Mouse (Mus musculus) liver, embryonic 13.5 days (tissue): ENCODE data around the gene Tnrc6c. TPM values are rescaled to one million over a fixed set of nuclear protein-coding genes. Genes with fewer than 3 reads are reported as not detected.

Experiments used
- ATAC-seq: fragments of 200-750 bp; cut with Nextera tagmentation; 2 replicates; pipeline ENCODE4 v1.8.0; 2017; ENCODE audit warnings: low read depth, mild to moderate bottlenecking, moderate number of reproducible peaks, moderate library complexity
- DNase-seq: peaks from one replicate; pipeline ENCODE4 v3.0.0; 2022
- H3K27ac ChIP-seq: fragments of 300-500 bp; sonication (generic); 2 replicates; pipeline ENCODE4 v1.5.1; 2015; ENCODE audit warnings: moderate library complexity, mild to moderate bottlenecking, inconsistent platforms
- H3K27me3 ChIP-seq: fragments of 300-500 bp; sonication (generic); 2 replicates; pipeline ENCODE4 v1.6.1; 2015; ENCODE audit warnings: mild to moderate bottlenecking, inconsistent platforms
- H3K36me3 ChIP-seq: fragments of 300-500 bp; sonication (generic); 2 replicates; pipeline ENCODE4 v1.6.1; 2015; ENCODE audit warnings: mild to moderate bottlenecking, inconsistent platforms
- H3K4me1 ChIP-seq: fragments of 300-500 bp; sonication (generic); replicated peaks from 2 replicates; pipeline ENCODE4 v1.6.1; 2015; ENCODE audit warnings: inconsistent platforms
- H3K4me2 ChIP-seq: fragments of 300-500 bp; sonication (generic); 2 replicates; pipeline ENCODE4 v1.6.1; 2015; ENCODE audit warnings: inconsistent platforms, mild to moderate bottlenecking, moderate library complexity
- H3K4me3 ChIP-seq: fragments of 300-500 bp; sonication (generic); replicated peaks from 2 replicates; pipeline ENCODE4 v1.5.1; 2015; ENCODE audit warnings: mild to moderate bottlenecking, inconsistent platforms
- H3K9ac ChIP-seq: fragments of 300-500 bp; sonication (generic); 2 replicates; pipeline ENCODE4 v1.6.1; 2015; ENCODE audit warnings: mild to moderate bottlenecking, inconsistent platforms
- H3K9me3 ChIP-seq: fragments of 300-500 bp; sonication (generic); replicated peaks from 2 replicates; pipeline ENCODE4 v1.6.1; 2016; ENCODE audit warnings: inconsistent platforms
- WGBS: fragments of 180-500 bp; shearing (Covaris S2); methylation state at CpG from one replicate; pipeline ENCODE4 v1.1.7; 2015; ENCODE audit not compliant: insufficient replicate concordance; 5-methylcytosine and 5-hydroxymethylcytosine counted together
- polyA plus RNA-seq: library from polyadenylated mRNA; unstranded; fragments of >200 nt; fragmentation: Nextera tagmentation; extraction: Ambion mirVana; gene quantifications from 2 replicates; pipeline ENCODE4 v1.2.1, GENCODE M21; 2015

Tnrc6c gene
- polyA plus RNA-seq, 1 experiment from 2014 or later = 2.8 TPM

GRCm38 (mm10) chr11:117678155-117678554 is 24.1 kb downstream of the Tnrc6c start:
- Histone ChIP-seq H3K27me3 (no peaks in the 10 kb centered on the region), H3K27ac (no peak overlapping the region), H3K9ac (no peak overlapping the region), H3K4me1 (0 out of 2 replicates have a peak, but pooled peaks cover 6% of the 10 kb centered on the region), H3K9me3 (no peaks in the 10 kb centered on the region), H3K4me2 (no peak overlapping the region), H3K4me3 (no peak overlapping the region), H3K36me3 (peaks cover 4% of the 10 kb centered on the region; the same call in 1 of the 2 replicates)
- ATAC-seq (no peak), DNase-seq (no peak)
- 80% methylated on average over 4 of the region's 4 CpGs for WGBS

- Histone ChIP-seq H3K9ac (no peak overlapping the region), H3K36me3 (no peaks in the 10 kb centered on the region), H3K27ac (no peak overlapping the region), H3K4me1 (0 out of 2 replicates have a peak, but pooled peaks cover 6% of the 10 kb centered on the region), H3K9me3 (no peaks in the 10 kb centered on the region), H3K4me3 (no peak overlapping the region), H3K27me3 (no peaks in the 10 kb centered on the region), H3K4me2 (no peak overlapping the region)
- WGBS = 32% methylated on average over 2 of the region's 2 CpGs
- DNase-seq (no peak), ATAC-seq (no peak)
Observed at GRCm38 (mm10) chr11:117678740-117679139, 24.7 kb downstream of the Tnrc6c start.

GRCm38 (mm10) chr11:117684640-117685039 is 30.6 kb downstream of the Tnrc6c start:
- DNase-seq (no peak), ATAC-seq (no peak)
- Histone ChIP-seq H3K9ac (no peak overlapping the region), H3K4me1 (peaks cover 35% of the 10 kb centered on the region), H3K36me3 (no peaks in the 10 kb centered on the region), H3K27ac (no peak overlapping the region), H3K4me3 (no peak overlapping the region), H3K4me2 (no peak overlapping the region), H3K9me3 (no peaks in the 10 kb centered on the region), H3K27me3 (no peaks in the 10 kb centered on the region)
- WGBS = 62% methylated on average over 5 of the region's 5 CpGs

GRCm38 (mm10) chr11:117685461-117685860 is 31.4 kb downstream of the Tnrc6c start:
- DNase-seq (no peak), ATAC-seq (no peak)
- Histone ChIP-seq H3K4me2 (no peak overlapping the region), H3K4me3 (no peak overlapping the region), H3K27me3 (no peaks in the 10 kb centered on the region), H3K9me3 (no peaks in the 10 kb centered on the region), H3K27ac (no peak overlapping the region), H3K9ac (no peak overlapping the region), H3K36me3 (no peaks in the 10 kb centered on the region), H3K4me1 (peaks cover 35% of the 10 kb centered on the region)
- WGBS = 50% methylated on average over 3 of the region's 3 CpGs

- H3K4me2 ChIP-seq = no peak overlapping the region
- 57% methylated on average over 8 of the region's 8 CpGs for WGBS
Observed at GRCm38 (mm10) chr11:117686021-117686420, 31.9 kb downstream of the Tnrc6c start.

GRCm38 (mm10) chr11:117688603-117689002 is 34.5 kb downstream of the Tnrc6c start:
- Histone ChIP-seq H3K4me2 (no peak overlapping the region), H3K4me3 (no peak overlapping the region), H3K27ac (no peak overlapping the region), H3K9ac (no peak overlapping the region), H3K36me3 (no peaks in the 10 kb centered on the region), H3K9me3 (no peaks in the 10 kb centered on the region), H3K4me1 (peaks cover 43% of the 10 kb centered on the region), H3K27me3 (no peaks in the 10 kb centered on the region)
- 66% methylated on average over 2 of the region's 2 CpGs for WGBS
- no peak for ATAC-seq
- no peak for DNase-seq

More at GRCm38 (mm10) chr11:117686021-117686420, 31.9 kb downstream of the Tnrc6c start:
- Histone ChIP-seq H3K9me3 (no peaks in the 10 kb centered on the region), H3K36me3 (no peaks in the 10 kb centered on the region), H3K4me1 (peaks cover 35% of the 10 kb centered on the region), H3K9ac (no peak overlapping the region), H3K4me3 (no peak overlapping the region), H3K27ac (no peak overlapping the region), H3K27me3 (no peaks in the 10 kb centered on the region)
- DNase-seq = no peak
- 0 out of 2 replicates have a peak, but pooled peaks have one; percentile 47 for ATAC-seq

GRCm38 (mm10) chr11:117691311-117691710 is 37.2 kb downstream of the Tnrc6c start:
- Histone ChIP-seq H3K4me3 (no peak overlapping the region), H3K27ac (no peak overlapping the region), H3K4me2 (no peak overlapping the region), H3K27me3 (no peaks in the 10 kb centered on the region), H3K36me3 (no peaks in the 10 kb centered on the region), H3K4me1 (peaks cover 32% of the 10 kb centered on the region), H3K9ac (no peak overlapping the region), H3K9me3 (no peaks in the 10 kb centered on the region)
- ATAC-seq (no peak), DNase-seq (no peak)

GRCm38 (mm10) chr11:117694050-117694449 is 40.0 kb downstream of the Tnrc6c start:
- DNase-seq (no peak), ATAC-seq (no peak)
- H3K27ac ChIP-seq = no peak overlapping the region
- no peaks in the 10 kb centered on the region for H3K9me3 ChIP-seq
- 61% methylated on average over 5 of the region's 5 CpGs for WGBS
- H3K36me3 ChIP-seq = no peaks in the 10 kb centered on the region
- no peaks in the 10 kb centered on the region for H3K27me3 ChIP-seq
- H3K4me3 ChIP-seq = no peak overlapping the region
- H3K4me2 ChIP-seq = no peak overlapping the region
- peaks cover 30% of the 10 kb centered on the region for H3K4me1 ChIP-seq
- no peak overlapping the region for H3K9ac ChIP-seq

GRCm38 (mm10) chr11:117696585-117696984 is 42.5 kb downstream of the Tnrc6c start:
- no peak overlapping the region for H3K4me3 ChIP-seq
- H3K4me1 ChIP-seq = peaks cover 30% of the 10 kb centered on the region
- 42% methylated on average over 6 of the region's 6 CpGs for WGBS
- DNase-seq (no peak), ATAC-seq (no peak)
- no peak overlapping the region for H3K4me2 ChIP-seq
- H3K27me3 ChIP-seq = no peaks in the 10 kb centered on the region
- H3K9me3 ChIP-seq = no peaks in the 10 kb centered on the region
- H3K36me3 ChIP-seq = 0 out of 2 replicates have a peak, but pooled peaks cover 2% of the 10 kb centered on the region
- no peak overlapping the region for H3K9ac ChIP-seq
- peak overlapping the region; percentile 3; the same call in 1 of the 2 replicates for H3K27ac ChIP-seq

- no peaks in the 10 kb centered on the region for H3K27me3 ChIP-seq
- DNase-seq (no peak), ATAC-seq (no peak)
- H3K27ac ChIP-seq = no peak overlapping the region
- H3K9ac ChIP-seq = no peak overlapping the region
- H3K4me2 ChIP-seq = no peak overlapping the region
- H3K4me1 ChIP-seq = peaks cover 17% of the 10 kb centered on the region
- H3K4me3 ChIP-seq = no peak overlapping the region
- H3K9me3 ChIP-seq = no peaks in the 10 kb centered on the region
- H3K36me3 ChIP-seq = peaks cover 15% of the 10 kb centered on the region; the same call in 1 of the 2 replicates
- 82% methylated on average over 4 of the region's 4 CpGs for WGBS
Observed at GRCm38 (mm10) chr11:117700871-117701270, 46.8 kb downstream of the Tnrc6c start.

- peaks cover 15% of the 10 kb centered on the region; the same call in 1 of the 2 replicates for H3K36me3 ChIP-seq
- 0 out of 2 replicates have a peak, but pooled peaks cover 4% of the 10 kb centered on the region for H3K4me1 ChIP-seq
- DNase-seq (no peak), ATAC-seq (no peak)
- H3K9ac ChIP-seq = no peak overlapping the region
- no peak overlapping the region for H3K4me2 ChIP-seq
- no peaks in the 10 kb centered on the region for H3K27me3 ChIP-seq
- no peak overlapping the region for H3K4me3 ChIP-seq
- H3K9me3 ChIP-seq = no peaks in the 10 kb centered on the region
- H3K27ac ChIP-seq = no peak overlapping the region
- WGBS = 80% methylated on average over 2 of the region's 2 CpGs
Observed at GRCm38 (mm10) chr11:117706267-117706666, 52.2 kb downstream of the Tnrc6c start.

GRCm38 (mm10) chr11:117707238-117707637 is 53.1 kb downstream of the Tnrc6c start:
- DNase-seq (no peak), ATAC-seq (no peak)
- no peak overlapping the region for H3K4me2 ChIP-seq
- peaks cover 13% of the 10 kb centered on the region; the same call in 1 of the 2 replicates for H3K36me3 ChIP-seq
- 0 out of 2 replicates have a peak, but pooled peaks cover 4% of the 10 kb centered on the region for H3K4me1 ChIP-seq
- no peak overlapping the region for H3K27ac ChIP-seq
- H3K9ac ChIP-seq = no peak overlapping the region
- H3K27me3 ChIP-seq = no peaks in the 10 kb centered on the region
- H3K4me3 ChIP-seq = no peak overlapping the region
- H3K9me3 ChIP-seq = no peaks in the 10 kb centered on the region
- 72% methylated on average over 2 of the region's 2 CpGs for WGBS
